Mouse (Mus musculus): ENCODE data around the gene Vac14.

DNA sequence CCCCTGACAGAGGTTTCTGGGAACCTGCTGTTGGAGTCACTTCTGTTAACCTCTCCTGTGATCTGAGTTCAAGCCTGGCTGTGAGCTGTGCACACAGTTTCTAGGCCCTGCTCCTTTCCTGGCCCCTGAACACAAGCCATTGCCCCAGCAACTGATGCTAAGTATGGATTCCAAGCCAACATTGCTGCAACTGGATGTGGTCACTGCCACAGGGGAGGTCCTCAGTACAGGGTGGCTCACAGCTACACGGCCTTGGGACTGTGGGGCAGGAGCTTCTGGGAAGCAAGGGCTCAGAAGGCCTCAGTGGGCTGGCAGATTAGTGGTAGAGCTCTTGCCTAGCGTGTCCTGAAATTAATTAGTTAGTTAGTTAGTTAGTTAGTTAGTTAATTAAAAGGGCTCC, 82.2 kb downstream of the Vac14 start:
- no peak for TF ChIP-seq CTCF (IDR thresholded peaks at IDR 0.05; ENCODE audit: extremely low read depth, insufficient read depth, insufficient read length, insufficient replicate concordance)
- TF ChIP-seq POLR2A (IDR thresholded peaks at IDR 0.05; ENCODE audit: low read depth, low read length) = no peak
